Mouse (Mus musculus): ENCODE measurements around the gene B3gat1. TPM values are rescaled to one million over a fixed set of nuclear protein-coding genes. Genes with fewer than 3 reads are reported as not detected.
A peak's percentile ranks its signal among the peaks of the same experiment; 100 is the strongest.

The B3gat1 gene
- polyA plus RNA-seq (2015; fragmentation: Nextera tagmentation; extraction: Ambion mirVana), result 0.19 TPM in 1 of 2 replicates, not detected in the other

DNA sequence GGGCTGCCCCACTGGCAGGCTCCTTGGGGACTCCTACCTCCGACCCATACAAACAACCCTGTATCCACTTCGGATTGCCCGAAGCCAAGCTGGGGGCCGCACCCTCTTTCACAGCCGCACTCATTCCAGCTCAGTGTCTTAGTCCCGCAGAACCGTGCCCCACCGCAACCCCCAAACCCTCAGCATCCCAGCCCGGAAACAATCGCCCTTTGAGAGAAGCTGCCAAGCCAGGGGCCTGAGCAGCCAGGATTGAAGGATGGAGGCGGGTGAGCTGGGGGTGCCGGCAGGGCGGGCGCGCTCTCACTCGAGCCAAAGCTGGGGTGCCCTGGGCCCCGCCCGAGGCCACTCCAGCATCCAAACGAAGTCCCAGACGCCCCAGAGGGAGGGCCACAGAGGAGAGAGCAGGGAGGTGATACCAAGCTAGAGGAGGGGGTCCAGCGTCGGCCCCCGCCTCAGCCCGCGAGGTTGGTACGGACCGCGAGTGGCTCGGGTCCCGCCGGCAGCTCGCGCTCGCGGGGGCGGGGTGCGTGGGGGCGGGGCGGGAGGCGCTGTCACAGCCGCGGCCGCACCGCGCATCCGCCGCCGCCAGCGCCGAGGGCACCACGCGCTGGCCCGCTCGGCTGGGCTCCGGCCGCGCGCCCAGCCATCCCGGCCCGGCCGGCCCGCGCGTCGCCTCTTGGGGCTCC lies at the start of gene B3gat1:
B3gat1 (plus strand) TSS at position 523 of the 686 bp plus-strand sequence.
- Histone ChIP-seq H3K4me1 (replicated peaks) (peaks cover 11% of the 10 kb centered on the region), H3K9ac (peak within 1 kb of the TSS; percentile 17; the same call in 1 of the 2 replicates), H3K9me3 (replicated peaks) (no peaks in the 10 kb centered on the region), H3K36me3 (no peaks in the 10 kb centered on the region), H3K27ac (no peak within 1 kb of the TSS), H3K4me2 (peak within 1 kb of the TSS; percentile 84), H3K27me3 (peaks cover 62% of the 10 kb centered on the region), H3K4me3 (peak within 1 kb of the TSS; percentile 49)
- no peak; the same call in 1 of the 2 replicates for ATAC-seq (replicated peaks; ENCODE audit: insufficient number of reproducible peaks, insufficient read depth, low FRiP score, low read depth)
- 2% methylated on average over 41 of the region's 65 CpGs for WGBS

- Histone ChIP-seq H3K9me3 (replicated peaks) (no peaks in the 10 kb centered on the region), H3K4me3 (no peak overlapping the region), H3K27me3 (no peaks in the 10 kb centered on the region), H3K27ac (no peak overlapping the region), H3K36me3 (no peaks in the 10 kb centered on the region), H3K4me2 (no peak overlapping the region), H3K9ac (no peak overlapping the region), H3K4me1 (replicated peaks) (no peaks in the 10 kb centered on the region)
- ATAC-seq (replicated peaks; ENCODE audit: insufficient number of reproducible peaks, insufficient read depth, low FRiP score, low read depth), result no peak
- WGBS, result 51% methylated on average over 1 of the region's 1 CpGs
These were observed 44.4 kb upstream of the B3gat1 start for GRCm38 (mm10) chr9:26689171-26689570.

DNA sequence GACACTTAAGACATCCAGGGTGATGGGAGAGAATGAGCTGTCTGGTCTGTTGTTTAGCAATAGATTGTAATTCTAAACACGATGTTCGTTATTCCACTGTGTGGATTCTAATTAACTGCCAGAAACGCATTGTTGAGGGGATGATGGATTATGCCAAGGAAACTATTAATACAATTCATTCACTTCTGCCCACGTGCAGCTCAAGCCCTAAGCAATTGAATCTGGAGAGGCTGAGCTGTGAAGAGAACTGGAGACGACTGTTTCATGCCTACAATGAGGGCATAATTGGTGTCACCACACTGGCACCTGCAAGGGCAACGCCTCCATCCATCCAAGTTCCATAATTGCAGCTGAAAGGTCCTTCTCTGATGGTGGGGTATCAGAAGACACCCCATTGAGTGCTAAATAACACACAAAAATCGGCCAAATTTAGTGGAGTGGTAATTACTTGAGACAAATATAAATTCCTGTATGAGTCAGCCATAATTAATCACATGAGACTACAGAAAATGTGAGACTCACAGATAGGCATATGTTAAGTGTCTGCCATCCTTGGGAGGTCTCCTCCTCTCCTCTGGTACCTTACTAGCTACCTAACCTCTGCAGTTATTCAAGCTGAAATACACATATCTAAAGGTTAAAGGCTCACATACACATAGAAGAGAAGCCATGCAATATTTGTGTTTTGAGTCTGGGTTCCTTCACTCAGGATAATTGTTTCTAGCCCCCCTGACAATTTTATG lies 43.4 kb upstream of the B3gat1 start:
- H3K9ac ChIP-seq, result no peak overlapping the region
- H3K27me3 ChIP-seq, result no peaks in the 10 kb centered on the region
- H3K4me2 ChIP-seq, result no peak overlapping the region
- ATAC-seq (replicated peaks; ENCODE audit: insufficient number of reproducible peaks, insufficient read depth, low FRiP score, low read depth), result no peak
- no peaks in the 10 kb centered on the region for H3K9me3 ChIP-seq (replicated peaks)
- no peak overlapping the region for H3K4me3 ChIP-seq
- WGBS, result 60% methylated on average over 7 of the region's 7 CpGs
- H3K27ac ChIP-seq, result no peak overlapping the region
- no peaks in the 10 kb centered on the region for H3K4me1 ChIP-seq (replicated peaks)
- no peaks in the 10 kb centered on the region for H3K36me3 ChIP-seq

DNA sequence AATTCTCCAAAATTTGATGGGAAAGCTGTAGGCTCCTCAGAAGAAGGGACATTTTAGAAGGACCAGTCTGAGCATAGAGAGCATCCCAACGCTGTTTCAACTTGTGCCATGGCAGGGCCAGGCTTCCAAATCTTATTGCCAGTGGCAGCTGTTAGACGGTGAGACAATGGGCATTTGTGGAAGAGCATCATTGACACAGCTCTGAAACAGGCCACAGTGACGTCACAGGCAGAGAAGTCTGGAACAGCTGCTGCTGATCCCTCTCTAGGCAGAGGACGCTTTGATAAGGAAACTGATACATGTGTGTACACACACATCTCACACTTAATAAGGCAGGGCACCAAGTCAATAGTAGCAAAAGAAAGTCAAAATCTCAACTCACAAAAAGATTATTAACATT lies 40.9 kb upstream of the B3gat1 start:
- H3K4me3 ChIP-seq, result no peak overlapping the region
- H3K36me3 ChIP-seq, result no peaks in the 10 kb centered on the region
- 60% methylated on average over 4 of the region's 4 CpGs for WGBS
- ATAC-seq (replicated peaks; ENCODE audit: insufficient number of reproducible peaks, insufficient read depth, low FRiP score, low read depth), result no peak
- no peaks in the 10 kb centered on the region for H3K9me3 ChIP-seq (replicated peaks)
- H3K4me1 ChIP-seq (replicated peaks), result no peaks in the 10 kb centered on the region
- no peak overlapping the region for H3K9ac ChIP-seq
- H3K27me3 ChIP-seq, result no peaks in the 10 kb centered on the region
- no peak overlapping the region for H3K4me2 ChIP-seq
- H3K27ac ChIP-seq, result no peak overlapping the region

- Histone ChIP-seq H3K36me3 (no peaks in the 10 kb centered on the region), H3K4me3 (no peak overlapping the region), H3K27ac (no peak overlapping the region), H3K9ac (no peak overlapping the region), H3K9me3 (replicated peaks) (no peaks in the 10 kb centered on the region), H3K27me3 (no peaks in the 10 kb centered on the region), H3K4me2 (no peak overlapping the region), H3K4me1 (replicated peaks) (no peaks in the 10 kb centered on the region)
- WGBS, result 84% methylated on average over 3 of the region's 3 CpGs
- ATAC-seq (replicated peaks; ENCODE audit: insufficient number of reproducible peaks, insufficient read depth, low FRiP score, low read depth), result no peak
These were observed 38.9 kb upstream of the B3gat1 start for GRCm38 (mm10) chr9:26694656-26695055.

DNA sequence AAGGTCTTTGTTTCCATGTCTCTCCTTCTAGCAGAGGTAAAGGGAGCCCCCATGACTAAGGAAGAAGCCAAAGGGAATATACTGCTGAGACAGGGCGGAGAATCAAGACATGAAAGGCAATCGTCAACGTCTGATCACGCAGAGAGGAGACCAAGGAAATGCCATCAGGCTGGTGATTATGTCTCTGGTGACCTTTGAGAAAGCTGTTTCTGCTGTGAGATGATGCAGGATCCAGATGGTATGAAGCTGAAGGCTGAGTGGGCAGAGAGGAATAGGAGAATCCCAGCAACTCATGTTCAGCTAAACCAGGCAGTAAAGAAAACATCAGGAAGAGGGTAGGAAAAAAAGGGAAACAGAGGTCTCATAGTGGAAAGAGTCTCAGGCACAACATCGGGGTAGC lies 38.4 kb upstream of the B3gat1 start:
- H3K4me3 ChIP-seq, result no peak overlapping the region
- H3K36me3 ChIP-seq, result no peaks in the 10 kb centered on the region
- ATAC-seq (replicated peaks; ENCODE audit: insufficient number of reproducible peaks, insufficient read depth, low FRiP score, low read depth), result no peak
- no peaks in the 10 kb centered on the region for H3K27me3 ChIP-seq
- H3K4me2 ChIP-seq, result no peak overlapping the region
- no peaks in the 10 kb centered on the region for H3K9me3 ChIP-seq (replicated peaks)
- WGBS, result 72% methylated on average over 5 of the region's 5 CpGs
- no peak overlapping the region for H3K27ac ChIP-seq
- no peak overlapping the region for H3K9ac ChIP-seq
- no peaks in the 10 kb centered on the region for H3K4me1 ChIP-seq (replicated peaks)

- no peaks in the 10 kb centered on the region for H3K9me3 ChIP-seq (replicated peaks)
- no peak overlapping the region for H3K27ac ChIP-seq
- H3K4me2 ChIP-seq, result no peak overlapping the region
- no peaks in the 10 kb centered on the region for H3K36me3 ChIP-seq
- ATAC-seq (replicated peaks; ENCODE audit: insufficient number of reproducible peaks, insufficient read depth, low FRiP score, low read depth), result no peak
- H3K4me3 ChIP-seq, result no peak overlapping the region
- H3K27me3 ChIP-seq, result no peaks in the 10 kb centered on the region
- H3K4me1 ChIP-seq (replicated peaks), result no peaks in the 10 kb centered on the region
- WGBS, result 60% methylated on average over 2 of the region's 2 CpGs
- no peak overlapping the region for H3K9ac ChIP-seq
These were observed 35.2 kb upstream of the B3gat1 start for GRCm38 (mm10) chr9:26698286-26698685.

GRCm38 (mm10) chr9:26700329-26700728 lies 33.2 kb upstream of the B3gat1 start:
- ATAC-seq (replicated peaks; ENCODE audit: insufficient number of reproducible peaks, insufficient read depth, low FRiP score, low read depth), result no peak
- Histone ChIP-seq H3K27me3 (no peaks in the 10 kb centered on the region), H3K36me3 (no peaks in the 10 kb centered on the region), H3K4me2 (no peak overlapping the region), H3K4me3 (no peak overlapping the region), H3K9ac (no peak overlapping the region), H3K9me3 (replicated peaks) (no peaks in the 10 kb centered on the region), H3K4me1 (replicated peaks) (no peaks in the 10 kb centered on the region), H3K27ac (no peak overlapping the region)
- 81% methylated on average over 2 of the region's 2 CpGs for WGBS

DNA sequence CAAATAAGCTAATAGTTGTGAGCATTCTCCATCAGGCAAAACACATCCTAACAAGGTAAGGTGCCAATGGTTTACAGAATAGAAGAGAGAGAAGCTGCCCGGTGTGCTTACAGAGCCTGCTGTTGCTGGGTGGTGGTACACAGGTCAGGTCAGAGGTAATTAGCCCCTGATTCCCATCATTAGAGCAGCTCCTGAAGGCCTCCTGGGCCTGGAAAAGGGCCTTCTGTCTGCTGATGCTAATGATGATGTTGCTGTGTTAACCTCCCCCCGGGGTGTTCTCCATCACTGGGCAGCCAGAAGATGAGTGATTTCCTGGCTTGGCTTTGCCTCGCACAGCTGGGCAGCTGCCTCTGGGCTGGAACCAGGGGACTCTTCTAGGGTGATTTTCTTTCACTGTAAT lies 15.1 kb upstream of the B3gat1 start:
- Histone ChIP-seq H3K36me3 (no peaks in the 10 kb centered on the region), H3K4me1 (replicated peaks) (no peaks in the 10 kb centered on the region), H3K9me3 (replicated peaks) (no peaks in the 10 kb centered on the region), H3K27ac (no peak overlapping the region), H3K4me2 (no peak overlapping the region), H3K9ac (no peak overlapping the region), H3K4me3 (no peak overlapping the region), H3K27me3 (no peaks in the 10 kb centered on the region)
- no peak for ATAC-seq (replicated peaks; ENCODE audit: insufficient number of reproducible peaks, insufficient read depth, low FRiP score, low read depth)
- WGBS, result 55% methylated on average over 3 of the region's 3 CpGs

GRCm38 (mm10) chr9:26721771-26722170 lies 11.8 kb upstream of the B3gat1 start:
- Histone ChIP-seq H3K4me2 (no peak overlapping the region), H3K9me3 (replicated peaks) (no peaks in the 10 kb centered on the region), H3K27ac (no peak overlapping the region), H3K36me3 (no peaks in the 10 kb centered on the region), H3K4me1 (replicated peaks) (no peaks in the 10 kb centered on the region), H3K4me3 (no peak overlapping the region), H3K9ac (no peak overlapping the region), H3K27me3 (no peaks in the 10 kb centered on the region)
- no peak for ATAC-seq (replicated peaks; ENCODE audit: insufficient number of reproducible peaks, insufficient read depth, low FRiP score, low read depth)
- WGBS, result 71% methylated on average over 7 of the region's 7 CpGs

GRCm38 (mm10) chr9:26725709-26726108 lies 7.8 kb upstream of the B3gat1 start:
- 87% methylated on average over 3 of the region's 3 CpGs for WGBS
- Histone ChIP-seq H3K4me1 (replicated peaks) (no peaks in the 10 kb centered on the region), H3K27me3 (peaks cover 3% of the 10 kb centered on the region; the same call in 1 of the 2 replicates), H3K4me3 (no peak overlapping the region), H3K9me3 (replicated peaks) (no peaks in the 10 kb centered on the region), H3K27ac (no peak overlapping the region), H3K9ac (no peak overlapping the region), H3K4me2 (no peak overlapping the region), H3K36me3 (no peaks in the 10 kb centered on the region)
- no peak for ATAC-seq (replicated peaks; ENCODE audit: insufficient number of reproducible peaks, insufficient read depth, low FRiP score, low read depth)

- no peak overlapping the region for H3K4me3 ChIP-seq
- no peaks in the 10 kb centered on the region for H3K9me3 ChIP-seq (replicated peaks)
- H3K27ac ChIP-seq, result no peak overlapping the region
- H3K27me3 ChIP-seq, result peaks cover 17% of the 10 kb centered on the region
- H3K36me3 ChIP-seq, result no peaks in the 10 kb centered on the region
- no peaks in the 10 kb centered on the region for H3K4me1 ChIP-seq (replicated peaks)
- H3K4me2 ChIP-seq, result no peak overlapping the region
- no peak for ATAC-seq (replicated peaks; ENCODE audit: insufficient number of reproducible peaks, insufficient read depth, low FRiP score, low read depth)
- H3K9ac ChIP-seq, result no peak overlapping the region
- 41% methylated on average over 2 of the region's 2 CpGs for WGBS
These were observed 6.1 kb upstream of the B3gat1 start for GRCm38 (mm10) chr9:26727445-26727844.

Measured in heart, embryonic 15.5 days (tissue).